Mouse (Mus musculus): Measurements from ENCODE around the gene Prim1. TPM values are rescaled to one million over a fixed set of nuclear protein-coding genes. Genes with fewer than 3 reads are reported as not detected.

Prim1 gene
- polyA plus RNA-seq, 1 experiment from 2014 or later = 35.2 TPM

- Histone ChIP-seq H3K27me3 (no peaks in the 10 kb centered on the region), H3K9ac (no peak overlapping the region), H3K4me1 (replicated peaks) (no peaks in the 10 kb centered on the region), H3K4me3 (no peak overlapping the region), H3K36me3 (no peaks in the 10 kb centered on the region), H3K9me3 (no peaks in the 10 kb centered on the region), H3K27ac (replicated peaks) (no peak overlapping the region), H3K4me2 (no peak overlapping the region)
- WGBS = 90% methylated on average over 10 of the region's 10 CpGs
- no peak for ATAC-seq (ENCODE audit: low FRiP score, low read depth)
Measured at GRCm38 (mm10) chr10:128004918-128005317, 10.1 kb upstream of the Prim1 start.

- 91% methylated on average over 8 of the region's 8 CpGs for WGBS
- Histone ChIP-seq H3K9me3 (no peaks in the 10 kb centered on the region), H3K36me3 (no peaks in the 10 kb centered on the region), H3K27ac (replicated peaks) (no peak overlapping the region), H3K4me2 (no peak overlapping the region), H3K27me3 (no peaks in the 10 kb centered on the region), H3K4me3 (no peak overlapping the region), H3K4me1 (replicated peaks) (no peaks in the 10 kb centered on the region), H3K9ac (no peak overlapping the region)
- no peak for ATAC-seq (ENCODE audit: low FRiP score, low read depth)
Measured at GRCm38 (mm10) chr10:128005479-128005878, 9.5 kb upstream of the Prim1 start.

- no peak within 1 kb of the TSS for H3K4me2 ChIP-seq
- 98% methylated on average over 1 of the region's 1 CpGs for WGBS
- no peak within 1 kb of the TSS for H3K27ac ChIP-seq (replicated peaks)
- H3K9ac ChIP-seq = no peak within 1 kb of the TSS
- H3K4me1 ChIP-seq (replicated peaks) = no peaks in the 10 kb centered on the region
- H3K27me3 ChIP-seq = no peaks in the 10 kb centered on the region
- no peaks in the 10 kb centered on the region for H3K36me3 ChIP-seq
- no peak for ATAC-seq (ENCODE audit: low FRiP score, low read depth)
- H3K4me3 ChIP-seq = no peak within 1 kb of the TSS
- no peaks in the 10 kb centered on the region for H3K9me3 ChIP-seq
Measured at GRCm38 (mm10) chr10:128007446-128007845, 7.5 kb upstream of the Prim1 start, which contains the start of gene Hsd17b6. Gene Hsd17b6 (minus strand): TSS chr10:128007611.

GRCm38 (mm10) chr10:128008207-128008889, 6.6 kb upstream of the Prim1 start:
- H3K9me3 ChIP-seq = no peaks in the 10 kb centered on the region
- WGBS = 10% methylated on average over 4 of the region's 4 CpGs
- ATAC-seq (ENCODE audit: low FRiP score, low read depth) = peak; percentile 79

GRCm38 (mm10) chr10:128009735-128010134, 5.2 kb upstream of the Prim1 start:
- no peaks in the 10 kb centered on the region for H3K36me3 ChIP-seq
- H3K9me3 ChIP-seq = no peaks in the 10 kb centered on the region
- ATAC-seq (ENCODE audit: low FRiP score, low read depth) = peak; percentile 59; the same call in 1 of the 2 replicates
- no peak overlapping the region for H3K9ac ChIP-seq
- H3K27ac ChIP-seq (replicated peaks) = no peak overlapping the region
- H3K4me3 ChIP-seq = no peak overlapping the region
- no peak overlapping the region for H3K4me2 ChIP-seq
- no peaks in the 10 kb centered on the region for H3K27me3 ChIP-seq
- H3K4me1 ChIP-seq (replicated peaks) = no peaks in the 10 kb centered on the region
- WGBS = 86% methylated on average over 5 of the region's 5 CpGs

More at GRCm38 (mm10) chr10:128008207-128008889, 6.6 kb upstream of the Prim1 start:
- Histone ChIP-seq H3K4me2 (no peak overlapping the region), H3K27ac (replicated peaks) (no peak overlapping the region), H3K4me3 (no peak overlapping the region), H3K9ac (no peak overlapping the region), H3K36me3 (no peaks in the 10 kb centered on the region), H3K4me1 (replicated peaks) (no peaks in the 10 kb centered on the region), H3K27me3 (no peaks in the 10 kb centered on the region)

- Histone ChIP-seq H3K36me3 (peaks cover 28% of the 10 kb centered on the region), H3K27ac (replicated peaks) (no peak overlapping the region), H3K4me1 (replicated peaks) (no peaks in the 10 kb centered on the region), H3K4me3 (no peak overlapping the region), H3K9ac (no peak overlapping the region), H3K4me2 (no peak overlapping the region), H3K9me3 (no peaks in the 10 kb centered on the region), H3K27me3 (no peaks in the 10 kb centered on the region)
- 96% methylated on average over 5 of the region's 5 CpGs for WGBS
- ATAC-seq (ENCODE audit: low FRiP score, low read depth) = no peak
Measured at GRCm38 (mm10) chr10:128022196-128022595, 7.2 kb downstream of the Prim1 start.

GRCm38 (mm10) chr10:128023496-128023895, 8.5 kb downstream of the Prim1 start:
- Histone ChIP-seq H3K4me2 (no peak overlapping the region), H3K4me1 (replicated peaks) (no peaks in the 10 kb centered on the region), H3K9ac (no peak overlapping the region), H3K27me3 (no peaks in the 10 kb centered on the region), H3K36me3 (peaks cover 32% of the 10 kb centered on the region), H3K27ac (replicated peaks) (no peak overlapping the region), H3K4me3 (no peak overlapping the region), H3K9me3 (no peaks in the 10 kb centered on the region)
- no peak for ATAC-seq (ENCODE audit: low FRiP score, low read depth)
- WGBS = 97% methylated on average over 10 of the region's 10 CpGs

GRCm38 (mm10) chr10:128029931-128030330, 15.0 kb downstream of the Prim1 start:
- Histone ChIP-seq H3K36me3 (peaks cover 25% of the 10 kb centered on the region), H3K4me2 (no peak overlapping the region), H3K4me3 (no peak overlapping the region), H3K9me3 (no peaks in the 10 kb centered on the region), H3K9ac (no peak overlapping the region), H3K4me1 (replicated peaks) (peaks cover 5% of the 10 kb centered on the region), H3K27me3 (no peaks in the 10 kb centered on the region), H3K27ac (replicated peaks) (no peak overlapping the region)
- WGBS = 95% methylated on average over 7 of the region's 7 CpGs
- no peak for ATAC-seq (ENCODE audit: low FRiP score, low read depth)

GRCm38 (mm10) chr10:128030860-128031259, 15.9 kb downstream of the Prim1 start:
- H3K36me3 ChIP-seq = peaks cover 20% of the 10 kb centered on the region
- H3K4me2 ChIP-seq = no peak overlapping the region
- H3K4me3 ChIP-seq = no peak overlapping the region
- H3K27ac ChIP-seq (replicated peaks) = no peak overlapping the region
- no peak for ATAC-seq (ENCODE audit: low FRiP score, low read depth)
- no peaks in the 10 kb centered on the region for H3K9me3 ChIP-seq
- H3K4me1 ChIP-seq (replicated peaks) = peaks cover 6% of the 10 kb centered on the region
- H3K27me3 ChIP-seq = no peaks in the 10 kb centered on the region
- 93% methylated on average over 2 of the region's 2 CpGs for WGBS
- no peak overlapping the region for H3K9ac ChIP-seq

GRCm38 (mm10) chr10:128036746-128037425, 21.9 kb downstream of the Prim1 start:
- WGBS = 6% methylated on average over 10 of the region's 10 CpGs
- ATAC-seq (ENCODE audit: low FRiP score, low read depth) = no peak
- peak overlapping the region; percentile 97 for H3K27ac ChIP-seq (replicated peaks)

GRCm38 (mm10) chr10:128037921-128038320, 23.0 kb downstream of the Prim1 start:
- H3K27ac ChIP-seq (replicated peaks) = no peak overlapping the region
- H3K27me3 ChIP-seq = no peaks in the 10 kb centered on the region
- peaks cover 22% of the 10 kb centered on the region for H3K36me3 ChIP-seq
- H3K4me3 ChIP-seq = no peak overlapping the region
- H3K9me3 ChIP-seq = no peaks in the 10 kb centered on the region
- H3K9ac ChIP-seq = no peak overlapping the region
- ATAC-seq (ENCODE audit: low FRiP score, low read depth) = no peak
- H3K4me2 ChIP-seq = peak overlapping the region; percentile 86
- 62% methylated on average over 3 of the region's 3 CpGs for WGBS
- peaks cover 34% of the 10 kb centered on the region for H3K4me1 ChIP-seq (replicated peaks)

More at GRCm38 (mm10) chr10:128036746-128037425, 21.9 kb downstream of the Prim1 start:
- Histone ChIP-seq H3K27me3 (no peaks in the 10 kb centered on the region), H3K4me3 (peak overlapping the region; percentile 69), H3K9ac (peak overlapping the region; percentile 85), H3K36me3 (peaks cover 22% of the 10 kb centered on the region), H3K9me3 (no peaks in the 10 kb centered on the region), H3K4me1 (replicated peaks) (peaks cover 34% of the 10 kb centered on the region), H3K4me2 (peak overlapping the region; percentile 86)

- Histone ChIP-seq H3K4me1 (replicated peaks) (peaks cover 34% of the 10 kb centered on the region), H3K27ac (replicated peaks) (no peak overlapping the region), H3K27me3 (no peaks in the 10 kb centered on the region), H3K4me3 (no peak overlapping the region), H3K4me2 (no peak overlapping the region), H3K9me3 (no peaks in the 10 kb centered on the region), H3K36me3 (peaks cover 22% of the 10 kb centered on the region), H3K9ac (no peak overlapping the region)
- WGBS = 72% methylated on average over 5 of the region's 5 CpGs
- no peak for ATAC-seq (ENCODE audit: low FRiP score, low read depth)
Measured at GRCm38 (mm10) chr10:128039167-128039566, 24.2 kb downstream of the Prim1 start.

Data from hindbrain, embryonic 15.5 days (tissue).